Mouse (Mus musculus): ENCODE data around the gene Zfp874b. TPM values are rescaled to one million over a fixed set of nuclear protein-coding genes. Genes with fewer than 3 reads are reported as not detected.

Gene Zfp874b
- polyA plus RNA-seq, 1 experiment from 2014 or later, result 3.2 TPM

Other genes with a start within 250 kb of the Zfp874b start
- gene Zfp458, start 205.8 kb downstream of the Zfp874b start, polyA plus RNA-seq (2015; fragmentation: Nextera tagmentation; extraction: Ambion mirVana), result 4.4 and 5.5 TPM in 2 replicates
- gene Zfp457, start 177.8 kb downstream of the Zfp874b start, polyA plus RNA-seq (2015; fragmentation: Nextera tagmentation; extraction: Ambion mirVana), result 1.0 and 1.1 TPM in 2 replicates
- gene Zfp595, start 151.7 kb downstream of the Zfp874b start, polyA plus RNA-seq (2015; fragmentation: Nextera tagmentation; extraction: Ambion mirVana), result 1.4 and 1.5 TPM in 2 replicates
- gene Gm28044, start 123.7 kb downstream of the Zfp874b start, polyA plus RNA-seq (2015; fragmentation: Nextera tagmentation; extraction: Ambion mirVana), result not detected in 2 replicates
- 0.58 and 0.60 TPM in 2 replicates for gene Zfp953, start 123.7 kb downstream of the Zfp874b start, polyA plus RNA-seq (2015; fragmentation: Nextera tagmentation; extraction: Ambion mirVana)
- not detected in 2 replicates for gene Gm28041, start 108.5 kb downstream of the Zfp874b start, polyA plus RNA-seq (2015; fragmentation: Nextera tagmentation; extraction: Ambion mirVana)
- gene Zfp456, start 108.4 kb downstream of the Zfp874b start, polyA plus RNA-seq (2015; fragmentation: Nextera tagmentation; extraction: Ambion mirVana), result 0.72 and 0.78 TPM in 2 replicates
- 4.2 and 6.5 TPM in 2 replicates for gene Zfp429, start 84.4 kb downstream of the Zfp874b start, polyA plus RNA-seq (2015; fragmentation: Nextera tagmentation; extraction: Ambion mirVana)
- gene Zfp459, start 62.8 kb downstream of the Zfp874b start, polyA plus RNA-seq (2015; fragmentation: Nextera tagmentation; extraction: Ambion mirVana), result 1.8 TPM in 2 replicates
- 5.7 and 7.1 TPM in 2 replicates for gene Zfp874a, start 32.6 kb downstream of the Zfp874b start, polyA plus RNA-seq (2015; fragmentation: Nextera tagmentation; extraction: Ambion mirVana)
- gene Zfp58, start 16.3 kb upstream of the Zfp874b start, polyA plus RNA-seq (2015; fragmentation: Nextera tagmentation; extraction: Ambion mirVana), result 9.8 and 10.5 TPM in 2 replicates
- 0.16 TPM in 1 of 2 replicates, not detected in the other for gene Gm26965, start 41.9 kb upstream of the Zfp874b start, polyA plus RNA-seq (2015; fragmentation: Nextera tagmentation; extraction: Ambion mirVana)
- gene Zfp87, start 41.9 kb upstream of the Zfp874b start, polyA plus RNA-seq (2015; fragmentation: Nextera tagmentation; extraction: Ambion mirVana), result 32.6 and 37.6 TPM in 2 replicates
- gene Zfp748, start 69.6 kb upstream of the Zfp874b start, polyA plus RNA-seq (2015; fragmentation: Nextera tagmentation; extraction: Ambion mirVana), result 12.3 and 13.6 TPM in 2 replicates
- 4.4 and 4.9 TPM in 2 replicates for gene Zfp729b, start 125.4 kb upstream of the Zfp874b start, polyA plus RNA-seq (2015; fragmentation: Nextera tagmentation; extraction: Ambion mirVana)
- 0.16 TPM in 1 of 2 replicates, not detected in the other for gene Gm49345, start 153.5 kb upstream of the Zfp874b start, polyA plus RNA-seq (2015; fragmentation: Nextera tagmentation; extraction: Ambion mirVana)
- 2.1 and 3.1 TPM in 2 replicates for gene Zfp729a, start 153.5 kb upstream of the Zfp874b start, polyA plus RNA-seq (2015; fragmentation: Nextera tagmentation; extraction: Ambion mirVana)
- gene Zfp738, start 202.8 kb upstream of the Zfp874b start, polyA plus RNA-seq (2015; fragmentation: Nextera tagmentation; extraction: Ambion mirVana), result 13.0 and 13.7 TPM in 2 replicates
- gene Zfp65, start 244.9 kb upstream of the Zfp874b start, polyA plus RNA-seq (2015; fragmentation: Nextera tagmentation; extraction: Ambion mirVana), result 8.4 and 8.9 TPM in 2 replicates

Data from hindbrain, embryonic 16.5 days (tissue).